Mouse (Mus musculus) spleen, postnatal 4 days (tissue): ENCODE measurements at regions not wholly inside any gene's neighbourhood (a gene's known extent, or its start where the extent isn't known, plus 50 kb on each side); places are given as distances from the start of the nearest gene placed in this dataset.

Experiments
- DNase-seq, 2 experiments: peaks; one replicate each; pipeline ENCODE4 v3.0.0; 2022; ENCODE audit warnings: low spot score in 2 of 2

- no peak for DNase-seq
Observed at GRCm38 (mm10) chr10:126748696-126749466, 152.3 kb downstream of the Atp23 start.

GRCm38 (mm10) chr10:126734661-126735060, 166.5 kb downstream of the Atp23 start:
- no peak for DNase-seq

- DNase-seq = no peak
Observed at GRCm38 (mm10) chr10:126727840-126728239, 173.3 kb downstream of the Atp23 start.

GRCm38 (mm10) chr10:126717961-126718360, 183.2 kb downstream of the Atp23 start:
- no peak for DNase-seq

GRCm38 (mm10) chr10:126711758-126712157, 189.4 kb downstream of the Atp23 start:
- DNase-seq = no peak

- DNase-seq = no peak
Observed at GRCm38 (mm10) chr10:126709219-126709917, 191.8 kb downstream of the Atp23 start.

GRCm38 (mm10) chr10:126708730-126709129, 192.4 kb downstream of the Atp23 start:
- DNase-seq = no peak

- no peak for DNase-seq
Observed at GRCm38 (mm10) chr10:126708215-126708614, 192.9 kb downstream of the Atp23 start.

GRCm38 (mm10) chr10:126697086-126697485, 204.1 kb downstream of the Atp23 start:
- DNase-seq = peak in 1 of 2 experiments; percentile 41

- no peak for DNase-seq
Observed at GRCm38 (mm10) chr10:126690914-126691673, 210.1 kb downstream of the Atp23 start.

- no peak for DNase-seq
Observed at GRCm38 (mm10) chr10:126680275-126681184, 220.6 kb downstream of the Atp23 start.

- DNase-seq = no peak
Observed at GRCm38 (mm10) chr10:126679224-126680120, 221.7 kb downstream of the Atp23 start.

GRCm38 (mm10) chr10:126673437-126673836, 227.7 kb downstream of the Atp23 start:
- no peak for DNase-seq

GRCm38 (mm10) chr10:126664408-126665083, 236.6 kb downstream of the Atp23 start:
- no peak for DNase-seq

- DNase-seq = no peak
Observed at GRCm38 (mm10) chr10:126663461-126664013, 237.6 kb downstream of the Atp23 start.

- DNase-seq = no peak
Observed at GRCm38 (mm10) chr10:126662765-126663164, 238.4 kb downstream of the Atp23 start.

GRCm38 (mm10) chr10:126661095-126661615, 240.0 kb downstream of the Atp23 start:
- DNase-seq = no peak

- no peak for DNase-seq
Observed at GRCm38 (mm10) chr10:126660024-126660423, 241.1 kb downstream of the Atp23 start.

- no peak for DNase-seq
Observed at GRCm38 (mm10) chr10:126652693-126653092, 248.5 kb downstream of the Atp23 start.
